Mouse (Mus musculus): ENCODE data around the gene Traf1. TPM values are rescaled to one million over a fixed set of nuclear protein-coding genes. Genes with fewer than 3 reads are reported as not detected.

Traf1 gene
- polyA plus RNA-seq, 1 experiment from 2014 or later: 3.7 TPM

DNA sequence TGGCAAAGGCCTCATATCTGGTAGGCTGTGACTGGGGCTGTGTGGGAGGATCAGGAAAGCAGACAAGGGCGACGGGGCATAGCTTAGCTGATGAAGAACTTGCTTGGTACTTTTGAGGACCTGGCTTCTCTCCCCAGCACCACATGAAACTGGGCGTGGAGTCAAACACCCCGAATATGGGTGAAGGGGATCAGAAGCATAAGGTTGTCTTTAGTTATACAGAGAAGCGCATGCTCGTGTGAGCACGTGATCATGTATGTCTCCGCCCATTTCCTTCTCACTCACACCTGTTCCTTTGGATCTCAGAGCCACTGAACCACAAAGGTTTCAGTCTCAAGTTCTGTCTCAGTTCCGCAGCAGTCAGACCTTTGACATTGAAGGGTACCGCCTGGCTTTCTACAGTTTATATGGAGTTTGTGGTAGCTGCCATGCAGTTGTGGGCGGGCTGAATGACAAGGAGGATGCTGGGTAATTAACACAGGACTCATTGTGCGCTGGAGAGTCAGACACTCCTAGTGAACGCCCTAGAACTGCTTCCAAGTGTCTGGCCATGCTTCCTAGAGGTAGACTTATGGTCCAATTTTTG, 1.9 kb upstream of the Traf1 start:
- Histone ChIP-seq H3K27me3 (ENCODE audit: control insufficient read depth, insufficient read depth, low read length) (no peaks in the 10 kb centered on the region), H3K4me2 (replicated peaks; ENCODE audit: low read depth, low read length) (no peak overlapping the region), H3K9ac (replicated peaks; ENCODE audit: low read depth, low read length) (no peak overlapping the region), H3K9me3 (ENCODE audit: control insufficient read depth, low read depth, low read length) (no peaks in the 10 kb centered on the region), H3K4me3 (ENCODE audit: low read depth, low read length) (no peak overlapping the region), H3K36me3 (ENCODE audit: control insufficient read depth, insufficient read depth, low read length) (no peaks in the 10 kb centered on the region), H3K4me1 (ENCODE audit: control insufficient read depth, insufficient read depth, low read length) (peaks cover 10% of the 10 kb centered on the region; the same call in 1 of the 2 replicates), H3K27ac (ENCODE audit: low read length) (no peak overlapping the region)
- 75% methylated on average over 13 of the region's 13 CpGs for WGBS
- ATAC-seq (ENCODE audit: insufficient number of reproducible peaks, insufficient read depth, low FRiP score, low read depth): no peak

DNA sequence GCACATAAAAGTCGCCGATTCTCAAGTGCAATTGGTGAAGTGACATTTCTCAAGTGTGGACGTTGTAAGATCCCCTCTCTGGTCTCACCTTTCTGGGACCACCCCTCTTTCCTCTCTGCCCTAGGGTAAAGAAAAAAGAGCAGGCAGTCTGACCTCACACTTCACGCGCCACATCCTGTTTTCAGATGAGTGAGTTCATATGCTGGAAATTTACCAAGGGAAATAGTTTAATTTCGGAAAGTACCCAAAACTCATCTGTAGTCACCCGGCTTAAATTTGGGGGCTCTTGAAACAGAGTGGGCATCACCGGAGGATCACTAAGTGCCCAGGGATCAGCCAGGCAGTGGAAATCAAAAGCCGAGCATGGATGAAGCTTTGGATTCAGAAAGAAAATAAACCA, 1.3 kb upstream of the Traf1 start:
- H3K27ac ChIP-seq (ENCODE audit: low read length): no peak overlapping the region
- 72% methylated on average over 9 of the region's 9 CpGs for WGBS
- H3K4me3 ChIP-seq (ENCODE audit: low read depth, low read length): no peak overlapping the region
- H3K36me3 ChIP-seq (ENCODE audit: control insufficient read depth, insufficient read depth, low read length): no peaks in the 10 kb centered on the region
- H3K9ac ChIP-seq (replicated peaks; ENCODE audit: low read depth, low read length): no peak overlapping the region
- no peaks in the 10 kb centered on the region for H3K9me3 ChIP-seq (ENCODE audit: control insufficient read depth, low read depth, low read length)
- H3K27me3 ChIP-seq (ENCODE audit: control insufficient read depth, insufficient read depth, low read length): no peaks in the 10 kb centered on the region
- ATAC-seq (ENCODE audit: insufficient number of reproducible peaks, insufficient read depth, low FRiP score, low read depth): no peak
- peaks cover 10% of the 10 kb centered on the region; the same call in 1 of the 2 replicates for H3K4me1 ChIP-seq (ENCODE audit: control insufficient read depth, insufficient read depth, low read length)
- no peak overlapping the region for H3K4me2 ChIP-seq (replicated peaks; ENCODE audit: low read depth, low read length)

DNA sequence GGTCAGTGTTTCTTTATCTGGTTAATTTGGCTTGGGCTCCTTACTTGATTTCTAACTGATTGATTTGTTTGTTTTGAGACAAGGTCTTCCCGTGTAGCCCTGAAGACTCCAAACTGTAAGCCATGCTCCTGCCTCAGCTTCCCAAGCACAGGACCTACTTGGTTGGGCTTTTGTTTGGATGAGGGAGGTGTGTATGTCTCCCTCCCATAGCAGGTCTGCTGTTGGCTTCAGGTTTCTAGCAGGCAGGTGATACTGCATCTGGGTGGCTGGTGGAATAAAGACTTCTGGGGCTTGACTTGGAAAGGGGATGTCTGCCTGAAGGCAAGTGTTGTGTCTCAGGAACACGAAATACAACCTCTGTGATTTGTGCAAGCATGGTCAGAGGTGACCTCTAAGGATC, 639 bp upstream of the Traf1 start:
- H3K4me2 ChIP-seq (replicated peaks; ENCODE audit: low read depth, low read length): no peak overlapping the region
- H3K36me3 ChIP-seq (ENCODE audit: control insufficient read depth, insufficient read depth, low read length): no peaks in the 10 kb centered on the region
- H3K9me3 ChIP-seq (ENCODE audit: control insufficient read depth, low read depth, low read length): no peaks in the 10 kb centered on the region
- H3K27me3 ChIP-seq (ENCODE audit: control insufficient read depth, insufficient read depth, low read length): no peaks in the 10 kb centered on the region
- H3K4me3 ChIP-seq (ENCODE audit: low read depth, low read length): no peak overlapping the region
- H3K9ac ChIP-seq (replicated peaks; ENCODE audit: low read depth, low read length): no peak overlapping the region
- no peak for ATAC-seq (ENCODE audit: insufficient number of reproducible peaks, insufficient read depth, low FRiP score, low read depth)
- H3K4me1 ChIP-seq (ENCODE audit: control insufficient read depth, insufficient read depth, low read length): peaks cover 10% of the 10 kb centered on the region; the same call in 1 of the 2 replicates
- WGBS: 66% methylated on average over 2 of the region's 2 CpGs
- no peak overlapping the region for H3K27ac ChIP-seq (ENCODE audit: low read length)

DNA sequence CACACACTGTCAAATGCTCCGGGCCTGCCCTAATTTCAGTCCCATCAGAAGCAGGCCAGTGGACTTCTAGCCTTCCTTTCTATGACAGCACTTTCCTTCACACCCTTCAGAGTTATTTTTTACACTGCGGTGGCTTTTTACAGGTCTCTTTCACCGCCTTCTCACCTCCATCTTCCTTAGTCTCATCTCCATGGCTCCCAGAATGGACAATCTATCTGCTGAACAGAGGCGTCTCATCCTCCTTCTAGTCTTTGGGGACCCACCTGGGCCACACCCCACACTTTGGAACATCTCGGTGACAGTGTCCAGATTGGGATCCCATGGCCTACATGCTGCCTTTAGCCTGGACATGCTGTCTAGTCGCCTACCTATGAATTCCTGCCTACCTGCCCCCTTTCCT, 606 bp downstream of the Traf1 start:
- H3K4me2 ChIP-seq (replicated peaks; ENCODE audit: low read depth, low read length): peak overlapping the region; percentile 44
- peaks cover 10% of the 10 kb centered on the region; the same call in 1 of the 2 replicates for H3K4me1 ChIP-seq (ENCODE audit: control insufficient read depth, insufficient read depth, low read length)
- H3K36me3 ChIP-seq (ENCODE audit: control insufficient read depth, insufficient read depth, low read length): no peaks in the 10 kb centered on the region
- H3K27me3 ChIP-seq (ENCODE audit: control insufficient read depth, insufficient read depth, low read length): no peaks in the 10 kb centered on the region
- 56% methylated on average over 6 of the region's 6 CpGs for WGBS
- H3K9me3 ChIP-seq (ENCODE audit: control insufficient read depth, low read depth, low read length): no peaks in the 10 kb centered on the region
- H3K4me3 ChIP-seq (ENCODE audit: low read depth, low read length): peak overlapping the region; percentile 22
- H3K9ac ChIP-seq (replicated peaks; ENCODE audit: low read depth, low read length): no peak overlapping the region; the same call in 1 of the 2 replicates
- H3K27ac ChIP-seq (ENCODE audit: low read length): peak overlapping the region; percentile 30; the same call in 1 of the 2 replicates
- ATAC-seq (ENCODE audit: insufficient number of reproducible peaks, insufficient read depth, low FRiP score, low read depth): no peak

DNA sequence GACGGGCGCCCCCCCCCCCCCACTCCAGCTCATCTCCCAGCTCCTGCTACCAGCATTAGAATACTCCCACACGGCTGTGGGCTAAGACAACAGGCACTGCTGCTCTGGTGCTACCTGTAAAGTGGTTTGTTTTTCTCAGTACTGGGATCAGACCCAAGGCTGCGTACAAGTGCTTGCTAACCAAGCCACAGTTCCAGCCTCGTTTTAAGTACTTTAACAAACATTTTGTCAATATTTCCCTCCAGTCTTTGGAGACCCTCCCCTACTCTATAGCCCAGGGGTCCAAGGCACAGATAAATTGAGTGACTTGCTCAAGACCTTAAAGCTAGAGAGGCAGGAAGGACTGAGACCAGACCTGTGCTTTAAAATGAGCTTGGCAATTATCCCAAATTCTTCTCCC, 1.1 kb downstream of the Traf1 start:
- Histone ChIP-seq H3K27me3 (ENCODE audit: control insufficient read depth, insufficient read depth, low read length) (no peaks in the 10 kb centered on the region), H3K4me1 (ENCODE audit: control insufficient read depth, insufficient read depth, low read length) (peaks cover 10% of the 10 kb centered on the region; the same call in 1 of the 2 replicates), H3K9ac (replicated peaks; ENCODE audit: low read depth, low read length) (no peak overlapping the region), H3K27ac (ENCODE audit: low read length) (no peak overlapping the region), H3K9me3 (ENCODE audit: control insufficient read depth, low read depth, low read length) (no peaks in the 10 kb centered on the region), H3K4me2 (replicated peaks; ENCODE audit: low read depth, low read length) (peak overlapping the region; percentile 18; the same call in 1 of the 2 replicates), H3K36me3 (ENCODE audit: control insufficient read depth, insufficient read depth, low read length) (no peaks in the 10 kb centered on the region), H3K4me3 (ENCODE audit: low read depth, low read length) (no peak overlapping the region; the same call in 1 of the 2 replicates)
- 71% methylated on average over 4 of the region's 5 CpGs for WGBS
- ATAC-seq (ENCODE audit: insufficient number of reproducible peaks, insufficient read depth, low FRiP score, low read depth): no peak

DNA sequence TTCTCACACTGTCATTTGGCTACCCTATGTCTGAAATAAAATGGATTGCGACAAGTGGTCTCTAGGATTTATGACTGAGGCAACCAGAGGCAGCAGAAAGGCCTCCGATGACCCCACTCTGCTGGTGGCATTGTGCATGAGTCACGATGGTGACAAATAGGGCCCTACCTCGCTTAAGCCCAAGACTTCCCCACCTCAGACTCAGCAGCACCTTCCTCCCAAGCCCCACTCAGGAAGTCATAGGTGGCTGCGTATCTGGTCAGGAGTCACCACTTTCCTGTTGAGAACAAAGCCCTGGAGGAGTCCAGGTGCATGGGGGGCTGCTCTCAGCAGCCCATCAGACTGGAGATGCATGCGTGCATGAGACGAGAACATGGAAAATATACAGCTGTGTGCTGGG, 3.0 kb downstream of the Traf1 start:
- WGBS: 83% methylated on average over 7 of the region's 7 CpGs
- Histone ChIP-seq H3K9me3 (ENCODE audit: control insufficient read depth, low read depth, low read length) (no peaks in the 10 kb centered on the region), H3K4me1 (ENCODE audit: control insufficient read depth, insufficient read depth, low read length) (peaks cover 6% of the 10 kb centered on the region; the same call in 1 of the 2 replicates)

DNA sequence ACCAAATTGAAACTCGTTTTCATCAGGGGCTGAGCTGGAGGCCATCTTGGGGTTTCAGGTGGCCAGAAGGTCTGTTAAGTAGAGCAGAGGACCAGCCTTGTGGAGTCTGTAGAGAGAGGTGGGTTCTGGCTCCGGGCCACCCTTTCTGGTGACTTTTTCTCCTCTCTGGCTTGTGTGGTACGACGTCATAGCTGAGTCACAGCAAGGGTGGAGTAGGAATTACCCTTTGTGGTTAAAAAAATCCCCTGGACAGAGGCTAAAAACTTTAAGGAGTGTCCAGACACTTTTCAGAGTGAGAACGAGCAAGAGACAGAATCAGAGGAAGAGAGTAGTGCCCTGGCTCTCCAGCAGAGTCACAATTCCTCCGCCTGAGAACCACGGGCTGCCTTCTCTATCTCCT, 3.5 kb downstream of the Traf1 start:
- Histone ChIP-seq H3K9ac (replicated peaks; ENCODE audit: low read depth, low read length) (no peak overlapping the region), H3K4me2 (replicated peaks; ENCODE audit: low read depth, low read length) (no peak overlapping the region), H3K4me3 (ENCODE audit: low read depth, low read length) (no peak overlapping the region), H3K9me3 (ENCODE audit: control insufficient read depth, low read depth, low read length) (no peaks in the 10 kb centered on the region), H3K4me1 (ENCODE audit: control insufficient read depth, insufficient read depth, low read length) (peaks cover 6% of the 10 kb centered on the region; the same call in 1 of the 2 replicates), H3K36me3 (ENCODE audit: control insufficient read depth, insufficient read depth, low read length) (no peaks in the 10 kb centered on the region), H3K27me3 (ENCODE audit: control insufficient read depth, insufficient read depth, low read length) (no peaks in the 10 kb centered on the region), H3K27ac (ENCODE audit: low read length) (no peak overlapping the region)
- no peak for ATAC-seq (ENCODE audit: insufficient number of reproducible peaks, insufficient read depth, low FRiP score, low read depth)
- WGBS: 73% methylated on average over 7 of the region's 7 CpGs

More for the DNA sequence above, 3.0 kb downstream of the Traf1 start:
- no peak overlapping the region for H3K4me2 ChIP-seq (replicated peaks; ENCODE audit: low read depth, low read length)
- no peaks in the 10 kb centered on the region for H3K36me3 ChIP-seq (ENCODE audit: control insufficient read depth, insufficient read depth, low read length)
- H3K27me3 ChIP-seq (ENCODE audit: control insufficient read depth, insufficient read depth, low read length): no peaks in the 10 kb centered on the region
- no peak overlapping the region for H3K9ac ChIP-seq (replicated peaks; ENCODE audit: low read depth, low read length)
- no peak overlapping the region for H3K27ac ChIP-seq (ENCODE audit: low read length)
- no peak for ATAC-seq (ENCODE audit: insufficient number of reproducible peaks, insufficient read depth, low FRiP score, low read depth)
- H3K4me3 ChIP-seq (ENCODE audit: low read depth, low read length): no peak overlapping the region

DNA sequence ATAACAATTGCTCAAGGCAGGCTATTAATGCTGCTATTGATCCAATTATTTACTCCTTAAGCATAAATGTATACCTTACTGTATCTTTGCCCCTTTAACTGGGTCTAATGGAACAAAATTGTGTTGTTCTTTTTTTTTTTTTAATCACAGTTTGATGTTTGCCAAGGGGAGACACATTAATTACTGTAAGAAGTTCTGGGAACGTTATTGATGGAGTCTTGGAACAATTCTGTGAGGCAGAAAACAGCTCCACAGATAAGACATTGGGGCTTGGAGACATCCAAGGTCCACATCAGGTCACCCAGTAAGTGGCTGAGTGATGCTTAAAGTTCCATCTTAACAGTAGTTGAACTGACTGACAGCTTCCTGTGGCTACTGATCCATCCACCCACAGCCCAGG, 4.2 kb downstream of the Traf1 start:
- no peak for ATAC-seq (ENCODE audit: insufficient number of reproducible peaks, insufficient read depth, low FRiP score, low read depth)
- no peaks in the 10 kb centered on the region for H3K27me3 ChIP-seq (ENCODE audit: control insufficient read depth, insufficient read depth, low read length)
- no peak overlapping the region for H3K9ac ChIP-seq (replicated peaks; ENCODE audit: low read depth, low read length)
- H3K9me3 ChIP-seq (ENCODE audit: control insufficient read depth, low read depth, low read length): no peaks in the 10 kb centered on the region
- peaks cover 6% of the 10 kb centered on the region; the same call in 1 of the 2 replicates for H3K4me1 ChIP-seq (ENCODE audit: control insufficient read depth, insufficient read depth, low read length)
- H3K36me3 ChIP-seq (ENCODE audit: control insufficient read depth, insufficient read depth, low read length): no peaks in the 10 kb centered on the region
- H3K4me3 ChIP-seq (ENCODE audit: low read depth, low read length): no peak overlapping the region
- no peak overlapping the region for H3K27ac ChIP-seq (ENCODE audit: low read length)
- H3K4me2 ChIP-seq (replicated peaks; ENCODE audit: low read depth, low read length): no peak overlapping the region
- 50% methylated on average over 1 of the region's 1 CpGs for WGBS

DNA sequence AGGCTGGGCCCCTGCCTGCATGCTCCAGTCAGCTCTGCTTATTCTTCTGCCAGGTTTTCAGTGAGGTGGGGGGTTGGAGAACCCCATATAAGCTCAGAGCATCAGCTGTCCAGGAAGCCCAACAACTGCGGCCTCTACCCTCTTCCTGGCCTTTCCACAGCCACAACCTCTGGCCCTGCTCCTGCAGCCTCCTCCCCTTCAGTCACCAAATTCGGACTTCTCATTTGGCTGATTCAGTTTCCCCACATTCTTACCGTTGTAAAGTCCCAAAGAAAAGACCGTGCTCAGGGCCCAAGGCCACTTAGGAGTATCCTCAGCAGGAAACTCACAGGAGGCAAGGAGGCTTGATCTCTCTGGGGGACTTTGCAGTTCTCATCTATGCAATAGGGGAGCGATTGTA, 4.6 kb downstream of the Traf1 start:
- H3K4me1 ChIP-seq (ENCODE audit: control insufficient read depth, insufficient read depth, low read length): peaks cover 6% of the 10 kb centered on the region; the same call in 1 of the 2 replicates
- no peaks in the 10 kb centered on the region for H3K9me3 ChIP-seq (ENCODE audit: control insufficient read depth, low read depth, low read length)
- H3K9ac ChIP-seq (replicated peaks; ENCODE audit: low read depth, low read length): no peak overlapping the region
- WGBS: 66% methylated on average over 5 of the region's 5 CpGs
- no peak overlapping the region for H3K4me2 ChIP-seq (replicated peaks; ENCODE audit: low read depth, low read length)
- no peak overlapping the region for H3K4me3 ChIP-seq (ENCODE audit: low read depth, low read length)
- H3K36me3 ChIP-seq (ENCODE audit: control insufficient read depth, insufficient read depth, low read length): no peaks in the 10 kb centered on the region
- no peak overlapping the region for H3K27ac ChIP-seq (ENCODE audit: low read length)
- ATAC-seq (ENCODE audit: insufficient number of reproducible peaks, insufficient read depth, low FRiP score, low read depth): no peak
- no peaks in the 10 kb centered on the region for H3K27me3 ChIP-seq (ENCODE audit: control insufficient read depth, insufficient read depth, low read length)

Measured in stomach, embryonic 14.5 days (tissue).